Mouse (Mus musculus) adrenal gland, adult 18-20 months (tissue): Measurements from ENCODE around the gene Gm17349. TPM values are rescaled to one million over a fixed set of nuclear protein-coding genes. Genes with fewer than 3 reads are reported as not detected.
"Not testable (repeated sequence)": the region's sequence is repeated elsewhere in the genome, so short reads cannot be mapped to it uniquely, and the experiment has no call there.

Experiments used
- DNase-seq, 2 experiments: peaks; one replicate each; pipeline ENCODE4 v3.0.0; 2021 to 2022; ENCODE audit warnings: low spot score in 2 of 2
- long read RNA-seq, 2 experiments: library from polyadenylated mRNA; stranded (forward); transcript quantifications; one replicate each; pipeline ENCODE4 v2.0.0; 2021
- total RNA-seq, 2 experiments: library from RNA; stranded (reverse); gene quantifications; 1 replicate in 1 of 2; 2 replicates in 1 of 2; pipeline ENCODE4 v1.2.3; 2021

Gene Gm17349
- total RNA-seq = 10 to 100 TPM; 19.1 to 42.3 TPM
- long read RNA-seq, experiment 1 = 0 reads
- long read RNA-seq, experiment 2, partial matches to known transcripts = 0 of 28 reads
- long read RNA-seq, experiment 2, other reads (novel, unspliced or antisense) = 28 of 28 reads

GRCm38 (mm10) chr15:99705440-99706048 is at the start of gene Gm17349:
Gm17349 (minus strand) TSS chr15:99705490.
- DNase-seq = peak in 1 of 2 experiments; percentile 65

DNA sequence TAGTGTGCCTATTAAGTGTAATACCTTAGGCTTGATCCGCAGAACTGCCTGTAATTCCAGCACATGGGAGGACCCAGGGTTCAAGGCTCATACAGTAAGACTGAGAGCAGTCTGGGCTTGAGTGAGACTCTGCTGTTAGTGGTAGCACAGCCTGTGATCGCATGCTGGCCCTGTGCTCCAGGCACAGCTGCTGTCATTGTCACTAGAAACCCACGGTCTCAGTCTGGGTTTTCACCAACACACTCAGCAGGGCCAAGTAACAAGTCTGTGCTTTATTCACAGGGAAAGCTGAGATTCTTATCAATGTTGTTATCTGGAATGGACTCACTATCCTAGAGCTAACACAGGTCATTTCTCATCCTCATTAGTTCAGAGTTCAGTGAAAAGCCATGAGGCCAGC is 48.9 kb upstream of the Gm17349 start:
- DNase-seq = no peak

- DNase-seq = no peak
These were observed 34.9 kb upstream of the Gm17349 start for GRCm38 (mm10) chr15:99740229-99740628.

DNA sequence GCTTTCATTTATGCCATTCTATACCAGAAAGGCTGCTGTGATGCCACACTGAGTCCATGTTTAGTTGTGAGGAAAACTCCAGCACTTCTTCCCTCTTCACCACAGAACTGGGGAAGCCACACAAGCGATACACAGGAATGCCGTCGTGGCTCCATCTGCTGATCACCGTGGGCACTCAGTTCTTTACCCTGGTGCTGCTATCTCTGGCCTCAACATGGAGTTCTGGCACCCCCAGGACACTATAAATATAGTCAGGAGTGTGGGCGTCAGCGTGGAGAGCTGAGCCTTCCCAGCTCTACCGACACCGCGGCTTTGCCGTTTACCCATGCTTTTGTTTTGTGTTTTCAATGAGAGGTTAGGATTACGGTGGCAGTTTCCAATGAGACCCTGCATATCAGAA is 31.4 kb upstream of the Gm17349 start:
- DNase-seq = no peak

- DNase-seq = peak; percentile 100
These were observed 30.3 kb upstream of the Gm17349 start for GRCm38 (mm10) chr15:99735631-99736030.

DNA sequence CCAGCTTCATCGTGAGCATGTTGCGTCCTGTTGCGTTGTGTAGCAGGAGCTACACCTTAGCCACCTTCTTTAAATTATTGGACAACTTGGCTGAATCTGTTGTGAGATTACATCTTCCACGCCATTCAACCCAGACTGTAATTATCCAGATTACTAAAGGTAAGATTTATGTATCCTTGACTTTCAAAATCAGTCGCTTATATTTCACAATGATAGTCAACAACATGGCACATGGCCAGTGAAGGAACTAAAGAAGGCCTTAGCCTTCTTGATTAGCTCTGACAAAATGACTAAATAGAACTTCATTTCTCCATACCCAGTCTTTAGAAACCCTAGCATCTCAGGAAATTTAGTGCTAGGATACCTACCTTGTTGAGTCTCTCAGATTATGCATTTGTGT is 27.9 kb upstream of the Gm17349 start:
- DNase-seq = peak in 1 of 2 experiments; percentile 13

DNA sequence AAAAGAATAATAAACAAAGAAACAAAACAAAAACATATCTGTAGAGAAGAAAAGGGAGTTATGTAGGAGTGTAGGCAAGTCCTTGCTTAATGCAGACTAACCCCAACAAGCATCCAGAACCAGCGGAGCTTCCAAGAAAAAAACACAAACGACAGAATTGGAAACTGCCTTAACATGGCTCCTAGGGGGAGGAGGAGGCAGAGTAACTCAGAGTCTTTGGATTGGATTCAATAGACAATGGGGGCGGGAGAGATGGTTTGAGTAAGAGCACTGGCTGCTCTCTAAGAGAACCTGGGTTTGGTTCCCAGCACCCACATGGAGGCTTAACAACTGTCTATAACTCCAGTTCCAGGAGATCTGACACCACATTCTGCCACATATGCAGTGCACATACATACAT is 26.4 kb upstream of the Gm17349 start:
- no peak for DNase-seq

- DNase-seq = no peak
These were observed 25.9 kb upstream of the Gm17349 start for GRCm38 (mm10) chr15:99731167-99731566.

GRCm38 (mm10) chr15:99729056-99729783 is 23.9 kb upstream of the Gm17349 start:
- no peak for DNase-seq

DNA sequence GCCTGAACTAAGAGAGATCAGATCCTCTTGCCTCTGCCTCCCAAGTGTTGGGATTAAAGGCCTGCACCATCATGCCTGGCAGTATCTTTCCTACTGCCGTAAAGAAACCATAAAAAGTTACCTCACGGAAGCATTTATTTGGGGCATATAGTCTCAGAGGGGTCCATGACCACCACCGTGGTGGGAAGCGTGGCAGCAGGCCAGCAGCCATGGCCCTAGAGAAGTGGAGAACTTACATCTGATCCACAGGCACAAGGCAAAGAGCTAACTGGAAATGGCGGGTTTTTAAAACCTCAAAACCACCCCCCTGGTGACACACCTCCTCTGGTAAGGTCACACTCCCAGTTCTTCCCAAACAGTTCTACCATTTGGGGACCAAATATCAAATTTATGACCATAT is 22.9 kb upstream of the Gm17349 start:
- DNase-seq = no peak

GRCm38 (mm10) chr15:99727525-99727924 is 22.2 kb upstream of the Gm17349 start:
- no peak for DNase-seq

DNA sequence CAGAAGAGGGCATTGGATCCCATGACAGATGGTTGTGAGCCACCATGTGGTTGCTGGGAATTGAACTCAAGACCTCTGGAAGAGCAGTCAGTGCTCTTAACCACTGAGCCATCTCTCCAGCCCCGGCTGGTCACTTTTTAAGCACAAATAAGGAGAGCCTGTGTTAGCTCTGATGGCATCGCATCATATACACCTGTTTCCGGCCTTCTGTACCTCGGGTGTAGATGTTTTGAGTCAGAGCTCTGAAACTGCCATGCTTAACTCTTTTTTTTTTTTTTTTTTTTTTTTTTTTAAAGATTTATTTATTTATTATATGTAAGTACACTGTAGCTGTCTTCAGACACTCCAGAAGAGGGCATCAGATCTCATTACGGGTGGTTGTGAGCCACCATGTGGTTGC is 21.7 kb upstream of the Gm17349 start:
- DNase-seq = not testable (repeated sequence)

GRCm38 (mm10) chr15:99726549-99726948 is 21.3 kb upstream of the Gm17349 start:
- no peak for DNase-seq

DNA sequence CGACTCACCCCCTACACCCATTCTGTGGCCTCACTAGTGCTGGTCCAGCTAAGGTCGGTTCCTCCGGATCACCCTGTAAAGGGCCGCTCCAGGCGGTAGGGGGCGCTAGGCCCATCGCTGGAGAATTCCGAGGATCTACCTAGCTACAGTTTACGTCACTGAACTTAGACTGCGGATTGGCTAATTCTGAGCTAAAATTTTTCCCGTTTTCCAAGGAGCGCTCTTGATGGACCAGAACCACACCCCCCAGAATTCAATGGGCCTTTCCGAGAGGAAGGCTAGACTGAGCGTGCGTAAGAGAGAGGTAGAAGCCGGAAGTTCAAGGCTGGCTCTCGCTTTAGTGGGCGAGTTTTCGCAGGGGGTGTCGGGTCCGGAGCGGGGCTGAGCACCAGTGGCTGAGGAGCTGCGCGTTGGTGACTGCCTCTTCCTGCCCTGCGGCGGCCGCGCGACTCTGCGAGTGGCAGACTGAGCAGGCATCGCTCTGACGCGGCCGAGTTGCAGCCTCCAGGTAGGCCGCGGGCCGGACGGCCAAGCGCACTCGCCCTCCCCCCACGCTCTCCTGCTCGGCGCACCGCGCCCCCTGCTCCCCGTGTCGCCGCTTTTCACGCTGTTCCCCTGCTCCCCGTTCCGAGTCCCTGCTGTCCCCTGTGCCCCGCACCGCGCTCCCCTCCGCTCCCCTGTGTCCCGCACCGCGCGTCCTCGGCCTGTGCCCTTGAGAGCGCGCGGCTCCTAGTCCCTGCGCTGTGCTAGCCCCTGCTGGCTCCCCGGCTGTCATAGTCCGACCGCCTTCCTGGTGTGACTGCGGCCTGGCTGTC is 20.3 kb upstream of the Gm17349 start, which contains the start of gene Cox14:
TSS of gene Cox14 (plus strand) at position 278 of the 815 bp plus-strand sequence.
- peak; percentile 96 for DNase-seq

DNA sequence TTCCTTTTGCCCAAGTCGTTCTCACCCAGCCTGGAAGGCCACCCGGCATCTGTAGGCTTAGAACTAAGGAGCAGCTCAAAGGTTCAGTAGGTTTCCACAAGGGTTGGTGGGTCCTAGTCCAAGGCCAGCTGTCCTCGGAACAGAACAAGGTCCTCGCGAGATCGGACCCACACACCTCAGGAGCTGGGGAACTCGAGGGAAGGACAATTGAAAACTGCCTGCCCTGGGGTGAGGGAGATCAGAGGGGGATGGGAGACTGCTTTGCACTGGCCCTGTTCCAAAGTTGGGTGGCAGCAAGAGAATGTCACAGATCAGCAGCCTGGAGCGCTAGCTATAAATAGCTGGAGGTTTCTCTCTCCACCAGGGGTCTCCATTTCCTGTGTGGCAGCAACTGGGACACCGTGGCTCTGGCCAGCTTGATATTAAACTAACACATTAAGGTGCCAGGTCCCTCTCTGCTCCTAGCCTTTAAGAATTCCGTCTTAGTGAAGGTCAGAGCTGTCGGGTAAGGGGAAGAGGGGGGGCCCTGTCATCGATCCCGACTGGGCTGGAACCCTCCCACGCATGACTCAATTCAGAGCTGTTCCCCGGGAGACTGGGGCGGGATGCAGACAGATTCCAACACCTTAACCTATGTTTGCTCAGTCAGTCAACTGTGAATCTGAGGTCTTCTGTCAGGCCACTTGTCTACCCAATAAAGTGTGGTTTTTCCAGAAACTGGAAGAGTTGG is 19.2 kb upstream of the Gm17349 start:
- peak in 1 of 2 experiments; percentile 76 for DNase-seq

DNA sequence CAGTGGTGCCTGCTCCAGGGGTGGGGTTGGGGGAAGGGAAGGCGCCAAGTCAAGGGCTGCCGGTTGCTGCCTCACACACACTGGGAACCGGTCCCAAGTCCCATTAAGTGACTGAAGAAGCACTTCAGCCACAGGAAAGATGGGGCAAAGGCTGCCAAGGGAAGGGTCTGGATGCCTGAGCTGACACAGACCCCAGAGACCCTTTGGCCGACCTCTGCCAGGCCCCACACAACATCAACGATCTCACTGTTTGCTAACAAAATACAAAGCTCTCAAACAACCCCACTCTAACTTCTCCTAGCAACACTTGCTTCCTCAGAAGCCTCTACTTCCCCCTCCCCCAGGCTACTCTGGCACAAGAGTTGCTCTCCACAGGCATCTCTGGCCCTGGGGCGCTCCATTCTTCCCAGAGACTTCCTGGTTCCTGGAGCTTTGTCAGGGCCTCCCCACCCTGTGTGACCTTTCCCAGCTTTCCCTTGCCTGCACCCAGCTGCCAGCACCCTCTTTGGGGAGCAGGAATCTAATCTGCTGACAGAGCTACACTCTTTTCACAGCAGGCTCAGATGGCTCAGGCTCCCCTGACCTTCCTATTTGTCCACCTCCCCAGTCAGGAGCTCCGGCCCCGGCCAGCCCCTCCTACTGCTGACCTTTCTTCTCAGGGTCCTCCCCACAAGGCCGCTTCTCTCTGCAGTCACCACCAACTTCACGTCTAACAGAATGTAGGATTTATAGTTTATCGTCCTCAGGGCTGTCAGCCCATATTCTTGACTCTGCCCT is 18.4 kb upstream of the Gm17349 start:
- peak; percentile 67 to 74 for DNase-seq

GRCm38 (mm10) chr15:99723120-99723514 is 17.8 kb upstream of the Gm17349 start:
- peak in 1 of 2 experiments; percentile 14 for DNase-seq

DNA sequence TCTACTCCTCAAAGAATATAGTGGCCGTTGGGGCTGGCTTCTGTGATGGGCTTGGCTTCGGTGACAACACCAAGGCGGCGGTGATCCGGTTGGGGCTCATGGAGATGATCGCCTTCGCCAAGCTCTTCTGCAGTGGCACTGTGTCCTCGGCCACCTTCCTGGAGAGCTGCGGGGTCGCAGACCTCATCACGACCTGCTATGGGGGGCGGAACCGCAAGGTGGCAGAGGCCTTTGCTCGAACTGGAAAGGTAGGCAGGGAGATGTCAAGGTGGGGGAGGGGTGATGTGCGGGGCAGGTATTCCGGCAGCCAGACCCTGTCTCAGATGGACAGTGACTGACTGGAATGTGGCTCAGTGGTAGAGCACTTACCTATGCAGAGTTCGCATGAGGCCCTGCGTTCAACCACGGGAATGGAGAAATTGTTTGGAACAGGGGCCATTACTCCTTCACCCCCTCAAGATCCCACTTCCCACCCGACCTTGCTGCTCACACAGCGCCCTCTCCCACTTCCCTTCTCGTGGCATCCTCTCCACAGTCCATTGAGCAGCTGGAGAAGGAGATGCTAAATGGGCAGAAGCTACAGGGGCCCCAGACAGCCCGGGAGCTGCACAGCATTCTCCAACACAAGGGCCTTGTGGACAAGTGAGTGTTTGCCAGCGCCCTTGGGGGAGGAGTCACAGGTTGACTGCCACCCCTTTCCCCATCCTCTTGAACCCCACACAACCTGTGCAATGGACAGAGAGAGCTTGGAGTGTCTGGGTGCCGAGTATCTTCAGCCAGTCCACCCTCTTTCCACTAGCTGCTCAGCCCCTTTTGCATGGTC is 16.8 kb upstream of the Gm17349 start:
- DNase-seq = no peak

DNA sequence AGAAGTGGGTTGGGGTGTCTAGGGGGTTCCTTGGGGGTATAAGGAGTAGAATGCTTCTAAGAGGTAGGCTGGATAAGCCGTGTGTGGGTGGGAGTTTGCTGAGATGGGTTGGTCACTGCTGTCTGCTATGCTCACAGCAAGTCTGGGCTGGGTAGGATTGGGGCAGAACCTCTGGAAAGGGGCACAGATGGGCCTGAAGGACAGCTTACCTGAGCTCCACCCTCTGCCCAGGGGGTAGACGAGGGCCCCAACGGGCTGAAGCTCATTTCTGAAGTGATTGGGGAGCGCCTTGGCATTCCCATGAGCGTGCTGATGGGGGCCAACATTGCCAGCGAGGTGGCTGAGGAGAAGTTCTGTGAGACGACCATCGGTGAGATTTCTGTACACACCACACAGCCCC is 14.6 kb upstream of the Gm17349 start:
- DNase-seq = no peak
